Mouse (Mus musculus) heart, postnatal 25 days (tissue): ENCODE measurements around the gene Zfp598. TPM values are rescaled to one million over a fixed set of nuclear protein-coding genes. Genes with fewer than 3 reads are reported as not detected.
"Not testable (repeated sequence)": the region's sequence is repeated elsewhere in the genome, so short reads cannot be mapped to it uniquely, and the experiment has no call there.

Experiments
- DNase-seq: peaks from one replicate; pipeline ENCODE4 v3.0.0; 2022; ENCODE audit warnings: low spot score
- intact Hi-C: fragments of 180-260 bp; cut with DNase I; formaldehyde crosslinking; loops from one replicate; pipeline ENCODE4 v1.15.1; 2025
- total RNA-seq, 2 experiments: library from RNA; stranded (reverse); gene quantifications; 2 replicates each; pipeline ENCODE4 v1.2.3; 2021

Zfp598 gene
- total RNA-seq, 2 experiments from 2014 or later: 17.5 to 17.9 TPM

- no peak for DNase-seq
- intact Hi-C loops: no loop called here
These were observed 39.2 kb downstream of the Zfp598 start for GRCm38 (mm10) chr17:24708646-24709045.

DNA sequence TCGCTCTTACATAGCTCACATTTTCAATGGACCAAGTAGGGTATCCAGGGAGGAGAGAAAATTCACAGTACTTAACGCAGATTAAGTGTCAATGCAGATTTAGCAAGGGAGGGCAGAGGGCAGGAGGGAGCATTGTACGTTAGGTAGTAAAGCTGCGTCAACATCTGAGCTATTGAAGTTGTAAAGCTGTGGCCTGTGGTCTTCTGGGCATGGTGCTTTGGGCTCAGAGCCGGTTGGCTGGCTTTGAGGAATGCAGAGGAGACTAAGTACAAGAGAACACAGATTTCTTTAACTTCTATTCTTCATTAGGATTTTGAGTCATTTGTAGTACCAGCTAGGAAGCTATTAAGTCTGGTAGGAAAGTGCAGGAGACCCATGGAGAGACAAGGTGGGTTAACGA, 46.1 kb downstream of the Zfp598 start:
- intact Hi-C loops: loop anchor here (5.0 kb wide), 1 partner anchor 188 kb away; the partner anchor contains the start of gene Traf7
- DNase-seq: no peak

DNA sequence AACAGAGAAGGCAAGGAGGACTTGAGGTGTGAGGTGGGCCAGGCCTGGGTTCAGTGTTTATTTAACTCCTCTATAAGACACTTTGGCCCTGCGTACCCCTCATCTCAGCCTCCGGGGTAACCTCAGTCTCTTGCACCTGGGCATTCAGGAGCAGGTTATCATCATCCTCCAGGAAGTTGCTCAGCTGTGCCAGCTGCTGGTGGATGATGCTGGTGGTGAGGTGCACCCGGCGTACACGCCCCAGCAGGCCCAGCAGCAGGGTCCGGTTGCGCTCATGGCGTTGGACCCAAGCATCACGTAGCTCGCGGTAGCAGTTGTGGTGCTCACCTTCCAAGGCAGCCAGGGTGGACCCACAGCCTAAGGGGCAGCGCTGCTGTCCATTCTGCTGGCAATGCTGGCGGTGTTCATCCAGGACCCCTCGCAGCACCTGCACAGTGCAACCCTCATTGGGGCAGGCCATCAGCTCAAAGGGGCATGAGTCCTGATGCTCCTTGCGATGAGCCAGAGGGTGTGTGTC, 46.7 kb downstream of the Zfp598 start:
- no peak for DNase-seq
- intact Hi-C loops: loop anchor here (5.0 kb wide), 1 partner anchor 189 kb away; the partner anchor contains the start of gene Traf7

DNA sequence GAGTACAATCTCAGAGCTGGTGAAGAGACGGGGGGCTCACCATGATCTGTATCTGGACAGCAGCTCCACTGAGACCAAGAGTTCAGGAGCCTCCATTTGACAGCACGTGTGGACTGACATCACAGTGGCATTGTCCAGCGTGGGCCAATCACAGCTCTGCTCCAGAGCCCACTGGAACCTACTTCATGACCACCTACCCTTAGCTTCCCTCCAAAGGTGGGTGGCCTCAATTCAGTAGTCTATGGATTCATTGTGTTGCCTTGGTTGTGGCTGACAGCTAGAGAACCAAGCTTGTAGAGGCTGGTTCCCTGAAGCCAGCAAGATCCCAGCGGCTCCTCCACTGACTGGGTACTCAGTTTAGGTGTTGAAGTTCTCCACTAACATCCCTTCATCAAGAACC, 48.5 kb downstream of the Zfp598 start, which contains the start of the genes Rnf151 and Rps2:
Rnf151 (minus strand) TSS at position 121 of the 400 bp plus-strand sequence.
Rps2 (plus strand) TSS at position 174 of the 400 bp plus-strand sequence.
- no peak for DNase-seq
- intact Hi-C loops: loop anchor here (5.0 kb wide), 1 partner anchor 191 kb away; the partner anchor contains the start of gene Traf7

DNA sequence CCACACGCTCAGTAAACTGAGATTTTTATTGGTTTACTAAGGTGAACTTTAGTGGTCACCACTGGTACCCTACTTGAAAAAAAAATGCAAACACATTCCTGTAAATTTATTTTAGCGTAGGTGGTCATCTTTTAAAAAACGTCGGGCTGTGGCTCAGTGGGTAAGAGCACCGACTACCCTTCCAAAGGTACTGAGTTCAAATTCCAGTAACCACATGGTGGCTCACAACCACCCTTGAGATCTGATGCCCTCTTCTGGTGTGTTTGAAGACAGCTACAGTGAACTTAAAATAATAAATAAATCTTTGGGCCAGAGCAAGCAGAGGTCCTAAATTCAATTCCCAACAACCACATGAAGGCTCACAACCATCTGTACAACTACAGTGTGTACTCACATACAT, 49.5 kb downstream of the Zfp598 start:
- intact Hi-C loops: loop anchor here (5.0 kb wide), 1 partner anchor 192 kb away; the partner anchor contains the start of gene Traf7
- not testable (repeated sequence) for DNase-seq

DNA sequence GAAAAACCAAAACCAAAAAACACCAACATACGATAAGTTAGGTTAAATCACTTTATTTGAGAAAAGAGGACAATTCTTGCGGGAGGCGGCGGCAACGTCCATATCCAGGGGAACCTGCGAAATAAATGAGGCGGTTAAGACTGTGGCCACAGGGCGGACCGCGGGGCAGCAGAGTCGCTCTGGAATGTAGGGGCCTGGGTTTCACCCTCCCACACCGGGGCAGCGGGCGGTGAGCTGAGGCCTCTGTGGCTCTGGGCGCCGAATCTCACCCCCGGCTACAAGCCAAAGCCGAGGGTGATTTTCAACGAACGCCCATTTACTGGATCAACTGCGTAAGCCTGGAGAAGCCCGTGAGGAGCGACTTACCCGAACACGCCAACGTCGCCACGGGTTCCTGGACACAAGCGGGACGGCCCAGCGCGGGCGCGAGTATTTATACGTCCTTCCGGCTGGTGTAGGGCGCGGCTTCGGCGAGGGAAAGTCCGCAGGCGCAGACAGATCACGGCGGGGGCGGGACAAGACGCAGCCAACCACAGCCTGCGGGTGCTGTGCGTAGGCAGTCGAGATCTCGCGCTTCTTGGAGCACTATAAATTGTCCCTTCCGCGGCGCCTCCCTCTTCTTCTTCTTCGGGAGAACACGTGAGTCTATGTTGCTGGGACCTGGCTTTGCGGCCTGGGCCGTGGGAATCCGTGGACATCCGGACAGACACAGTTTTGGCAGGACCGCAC, 50.2 kb downstream of the Zfp598 start:
- intact Hi-C loops: loop anchor here (5.0 kb wide), 1 partner anchor 192 kb away; the partner anchor contains the start of gene Traf7
- peak; percentile 97 for DNase-seq

DNA sequence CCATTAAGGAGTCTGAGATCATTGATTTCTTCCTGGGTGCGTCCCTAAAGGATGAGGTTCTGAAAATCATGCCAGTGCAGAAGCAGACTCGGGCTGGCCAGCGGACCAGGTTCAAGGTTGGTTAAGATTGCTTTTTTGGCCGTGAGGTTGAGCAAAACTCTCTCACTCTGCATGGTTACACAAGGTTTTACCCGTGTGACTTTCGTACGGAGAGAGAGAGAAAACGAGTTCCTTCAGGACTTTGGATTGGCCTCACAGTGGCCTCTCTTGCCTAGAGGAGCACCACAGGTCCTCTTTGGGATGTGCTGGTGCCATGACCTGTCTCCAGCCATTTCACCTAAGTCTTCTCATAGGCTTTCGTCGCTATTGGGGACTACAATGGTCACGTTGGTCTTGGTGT, 51.1 kb downstream of the Zfp598 start:
- intact Hi-C loops, DNase-seq: not testable (repeated sequence)

DNA sequence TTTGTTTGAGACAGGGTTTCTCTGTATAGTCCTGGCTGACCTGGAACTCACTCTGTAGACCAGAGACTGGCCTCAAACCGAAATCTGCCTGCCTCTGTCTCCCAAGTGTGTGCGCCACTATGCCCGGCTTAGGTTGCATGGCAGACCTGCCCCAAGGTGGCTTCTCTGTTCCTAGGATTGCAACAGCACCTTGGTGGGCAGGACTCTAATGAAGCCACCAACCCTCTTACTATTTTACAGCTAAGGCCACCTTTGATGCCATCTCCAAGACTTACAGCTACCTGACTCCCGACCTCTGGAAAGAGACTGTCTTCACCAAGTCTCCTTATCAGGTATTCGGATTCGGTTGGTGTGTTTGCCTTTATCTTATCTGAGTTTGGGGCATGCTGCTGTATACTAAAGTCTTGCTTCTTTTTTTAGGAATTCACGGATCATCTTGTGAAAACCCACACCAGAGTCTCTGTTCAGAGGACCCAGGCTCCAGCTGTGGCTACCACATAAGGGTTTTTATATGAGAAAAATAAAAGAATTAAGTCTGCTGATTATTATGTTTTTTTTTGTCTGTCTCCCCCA, 52.0 kb downstream of the Zfp598 start:
- DNase-seq, intact Hi-C loops: not testable (repeated sequence)

DNA sequence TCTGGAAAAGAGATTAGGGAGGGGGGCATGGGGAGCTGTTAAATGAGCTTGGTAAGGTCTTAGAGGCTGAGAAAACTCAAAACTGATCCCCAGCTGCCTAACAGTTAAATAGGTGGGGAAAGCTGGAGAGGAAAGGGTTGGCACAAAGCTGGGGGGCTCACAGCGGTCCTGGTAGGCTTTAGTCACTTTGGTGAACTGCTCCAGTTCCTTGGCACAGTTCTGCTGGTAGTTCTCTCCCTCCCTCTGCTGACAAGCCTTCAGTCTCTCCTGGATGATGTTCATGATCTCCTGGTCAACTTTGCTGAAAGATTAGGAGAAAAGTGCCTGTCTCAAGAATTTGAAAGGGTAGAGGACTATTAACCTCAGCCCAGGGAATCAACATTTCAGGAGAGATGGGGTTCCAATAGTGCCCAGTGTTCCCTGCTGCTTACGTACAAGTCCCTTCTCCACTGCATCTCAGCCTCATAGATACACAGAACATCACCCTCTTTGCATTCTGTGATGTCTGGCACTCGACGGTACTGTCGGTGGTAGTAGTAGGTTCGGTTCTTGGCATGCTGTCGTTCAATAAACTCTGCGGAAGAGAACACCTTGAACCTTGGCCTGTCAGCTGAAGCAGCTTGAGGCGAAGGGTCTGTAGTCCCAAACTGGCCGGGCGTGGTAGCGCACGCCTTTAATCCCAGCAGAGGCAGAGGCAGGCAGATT, 52.9 kb downstream of the Zfp598 start:
- no peak for DNase-seq
- intact Hi-C loops: no loop called here

DNA sequence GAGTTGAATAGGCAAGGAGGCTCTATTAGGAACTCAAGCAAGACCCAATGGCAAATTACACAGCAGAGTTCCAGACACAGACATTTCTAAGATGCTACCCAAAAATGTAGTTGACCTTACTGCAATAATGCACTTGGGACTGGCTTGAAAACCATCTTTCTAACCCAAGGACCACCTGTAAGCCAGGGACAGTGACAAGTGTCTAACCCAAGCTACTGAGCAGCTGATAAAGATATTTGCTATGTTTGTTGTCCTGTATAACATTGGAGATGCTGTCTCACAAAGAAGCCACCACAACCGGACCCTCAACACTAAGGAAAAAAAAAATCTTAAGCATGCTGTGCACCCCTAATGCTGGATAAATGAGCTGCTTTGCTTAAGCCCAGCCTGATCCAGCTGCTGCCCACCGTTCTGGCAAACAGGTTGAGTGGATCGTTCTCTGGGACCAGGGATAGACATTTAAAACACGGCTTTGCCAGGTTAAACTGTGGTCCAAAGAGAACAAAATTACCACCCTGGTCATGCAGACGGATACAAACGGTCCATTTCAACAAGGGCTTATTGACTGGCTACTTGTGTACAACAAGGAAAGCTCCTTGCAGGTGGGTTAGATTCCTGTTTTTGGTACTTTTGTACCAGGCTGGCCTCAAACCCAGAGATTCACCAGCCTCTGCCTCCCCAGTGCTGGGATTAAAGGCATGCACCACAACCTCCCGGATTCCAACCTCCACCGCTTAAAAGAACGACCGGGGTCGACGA, 53.8 kb downstream of the Zfp598 start:
- intact Hi-C loops: no loop called here
- no peak for DNase-seq

GRCm38 (mm10) chr17:24723881-24724180, 54.3 kb downstream of the Zfp598 start:
- DNase-seq: no peak

GRCm38 (mm10) chr17:24724184-24724583, 54.7 kb downstream of the Zfp598 start, which contains the start of gene Ndufb10:
Gene Ndufb10 (minus strand): TSS chr17:24724478.
- DNase-seq: peak; percentile 90
- intact Hi-C loops: no loop called here

More at GRCm38 (mm10) chr17:24723881-24724180, 54.3 kb downstream of the Zfp598 start:
- intact Hi-C loops: no loop called here

- no peak for DNase-seq
- intact Hi-C loops: no loop called here
These were observed 56.3 kb downstream of the Zfp598 start for GRCm38 (mm10) chr17:24725637-24726390.

- DNase-seq: no peak
- intact Hi-C loops: no loop called here
These were observed 58.1 kb downstream of the Zfp598 start, which contains the start of gene Rpl3l for GRCm38 (mm10) chr17:24727618-24728017. Gene Rpl3l (plus strand): TSS chr17:24727820.

- intact Hi-C loops: no loop called here
- DNase-seq: no peak
These were observed 58.7 kb downstream of the Zfp598 start for GRCm38 (mm10) chr17:24728184-24728583.

GRCm38 (mm10) chr17:24729067-24729466, 59.6 kb downstream of the Zfp598 start:
- intact Hi-C loops: no loop called here
- no peak for DNase-seq

DNA sequence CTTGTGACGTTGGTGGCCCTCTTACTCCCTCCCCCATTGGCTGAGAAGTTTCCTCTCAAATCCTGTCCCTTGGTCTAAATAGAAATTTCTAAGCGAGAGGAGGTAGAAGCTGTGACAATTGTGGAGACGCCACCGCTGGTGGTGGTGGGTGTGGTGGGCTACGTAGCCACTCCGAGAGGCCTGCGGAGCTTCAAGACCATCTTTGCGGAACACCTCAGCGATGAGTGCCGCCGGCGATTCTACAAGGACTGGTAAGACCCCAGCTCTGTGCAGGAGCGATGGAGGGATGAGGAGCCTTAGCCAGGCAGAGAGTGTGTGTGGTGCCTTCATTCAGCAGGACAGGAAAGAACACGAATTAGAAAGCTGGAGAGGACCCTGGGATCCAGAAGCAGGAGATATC, 61.3 kb downstream of the Zfp598 start:
- intact Hi-C loops: loop anchor here (10.0 kb wide), 1 partner anchor 544 kb away; the partner anchor contains the start of gene Ube2i
- DNase-seq: no peak
